Mouse (Mus musculus): Measurements from ENCODE around the gene Tcf25.

Gene Tcf25

GRCm38 (mm10) chr8:123349073-123349472 lies 24.5 kb upstream of the Tcf25 start:
- 92% methylated on average over 4 of the region's 4 CpGs for WGBS

- WGBS, result 85% methylated on average over 12 of the region's 12 CpGs
Measured at GRCm38 (mm10) chr8:123352118-123352517, 21.4 kb upstream of the Tcf25 start.

- WGBS, result 48% methylated on average over 13 of the region's 13 CpGs
Measured at GRCm38 (mm10) chr8:123352786-123353185, 20.8 kb upstream of the Tcf25 start.

- WGBS, result 58% methylated on average over 11 of the region's 11 CpGs
Measured at GRCm38 (mm10) chr8:123353216-123353615, 20.3 kb upstream of the Tcf25 start.

- 36% methylated on average over 12 of the region's 12 CpGs for WGBS
Measured at GRCm38 (mm10) chr8:123361082-123361739, 12.3 kb upstream of the Tcf25 start.

GRCm38 (mm10) chr8:123374239-123374578 lies 656 bp downstream of the Tcf25 start:
- under 1% methylated on average over 20 of the region's 20 CpGs for WGBS

- 47% methylated on average over 10 of the region's 10 CpGs for WGBS
Measured at GRCm38 (mm10) chr8:123375701-123376100, 2.1 kb downstream of the Tcf25 start.

GRCm38 (mm10) chr8:123376106-123376505 lies 2.6 kb downstream of the Tcf25 start:
- WGBS, result 36% methylated on average over 8 of the region's 8 CpGs

- 83% methylated on average over 4 of the region's 4 CpGs for WGBS
Measured at GRCm38 (mm10) chr8:123381711-123382110, 8.2 kb downstream of the Tcf25 start.

- 77% methylated on average over 8 of the region's 8 CpGs for WGBS
Measured at GRCm38 (mm10) chr8:123382516-123382915, 9.0 kb downstream of the Tcf25 start.

- 55% methylated on average over 9 of the region's 9 CpGs for WGBS
Measured at GRCm38 (mm10) chr8:123384883-123385540, 11.5 kb downstream of the Tcf25 start.

- 89% methylated on average over 3 of the region's 3 CpGs for WGBS
Measured at GRCm38 (mm10) chr8:123387041-123387440, 13.5 kb downstream of the Tcf25 start.

GRCm38 (mm10) chr8:123387801-123388200 lies 14.2 kb downstream of the Tcf25 start:
- WGBS, result 90% methylated on average over 8 of the region's 8 CpGs

GRCm38 (mm10) chr8:123389026-123389425 lies 15.5 kb downstream of the Tcf25 start:
- WGBS, result 76% methylated on average over 7 of the region's 7 CpGs

GRCm38 (mm10) chr8:123398308-123398707 lies 24.8 kb downstream of the Tcf25 start:
- 72% methylated on average over 13 of the region's 13 CpGs for WGBS

GRCm38 (mm10) chr8:123401936-123402335 lies 28.4 kb downstream of the Tcf25 start:
- 92% methylated on average over 9 of the region's 9 CpGs for WGBS

GRCm38 (mm10) chr8:123402730-123403326 lies 29.3 kb downstream of the Tcf25 start:
- WGBS, result 81% methylated on average over 9 of the region's 9 CpGs

GRCm38 (mm10) chr8:123404521-123404920 lies 31.0 kb downstream of the Tcf25 start:
- WGBS, result 34% methylated on average over 8 of the region's 8 CpGs

- 8% methylated on average over 4 of the region's 4 CpGs for WGBS
Measured at GRCm38 (mm10) chr8:123406786-123407185, 33.2 kb downstream of the Tcf25 start, which contains the start of gene Mc1r. TSS of gene Mc1r (plus strand) at chr8:123407107.

GRCm38 (mm10) chr8:123407612-123408011 lies 34.1 kb downstream of the Tcf25 start:
- 93% methylated on average over 13 of the region's 13 CpGs for WGBS

- WGBS, result 64% methylated on average over 9 of the region's 9 CpGs
Measured at GRCm38 (mm10) chr8:123408586-123409544, 35.3 kb downstream of the Tcf25 start.

- 41% methylated on average over 8 of the region's 8 CpGs for WGBS
Measured at GRCm38 (mm10) chr8:123410049-123410587, 36.6 kb downstream of the Tcf25 start.
